Mouse (Mus musculus): ENCODE measurements around the gene Tm6sf2. TPM values are rescaled to one million over a fixed set of nuclear protein-coding genes. Genes with fewer than 3 reads are reported as not detected.

The Tm6sf2 gene
- total RNA-seq, 2 experiments from 2014 or later, result 2.3 TPM; not detected in 1

GRCm38 (mm10) chr8:70087836-70088650 is 15.3 kb downstream of the Tm6sf2 start:
- ATAC-seq (replicated peaks; ENCODE audit: low FRiP score, poor library complexity, severe bottlenecking), result no peak

GRCm38 (mm10) chr8:70089296-70089960 is 16.7 kb downstream of the Tm6sf2 start:
- no peak for ATAC-seq (replicated peaks; ENCODE audit: low FRiP score, poor library complexity, severe bottlenecking)

- no peak for ATAC-seq (replicated peaks; ENCODE audit: low FRiP score, poor library complexity, severe bottlenecking)
Measured at GRCm38 (mm10) chr8:70092786-70093185, 20.1 kb downstream of the Tm6sf2 start.

- ATAC-seq (replicated peaks; ENCODE audit: low FRiP score, poor library complexity, severe bottlenecking), result no peak
Measured at GRCm38 (mm10) chr8:70099276-70099675, 26.6 kb downstream of the Tm6sf2 start.

GRCm38 (mm10) chr8:70100241-70100640 is 27.5 kb downstream of the Tm6sf2 start:
- no peak for ATAC-seq (replicated peaks; ENCODE audit: low FRiP score, poor library complexity, severe bottlenecking)

GRCm38 (mm10) chr8:70104506-70104905 is 31.8 kb downstream of the Tm6sf2 start:
- peak; percentile 79 for ATAC-seq (replicated peaks; ENCODE audit: low FRiP score, poor library complexity, severe bottlenecking)

GRCm38 (mm10) chr8:70104922-70105321 is 32.2 kb downstream of the Tm6sf2 start:
- no peak for ATAC-seq (replicated peaks; ENCODE audit: low FRiP score, poor library complexity, severe bottlenecking)

GRCm38 (mm10) chr8:70110451-70110850 is 37.7 kb downstream of the Tm6sf2 start:
- ATAC-seq (replicated peaks; ENCODE audit: low FRiP score, poor library complexity, severe bottlenecking), result no peak

GRCm38 (mm10) chr8:70111192-70111795 is 38.6 kb downstream of the Tm6sf2 start:
- no peak for ATAC-seq (replicated peaks; ENCODE audit: low FRiP score, poor library complexity, severe bottlenecking)

- ATAC-seq (replicated peaks; ENCODE audit: low FRiP score, poor library complexity, severe bottlenecking), result no peak
Measured at GRCm38 (mm10) chr8:70112401-70113016, 39.8 kb downstream of the Tm6sf2 start.

- no peak for ATAC-seq (replicated peaks; ENCODE audit: low FRiP score, poor library complexity, severe bottlenecking)
Measured at GRCm38 (mm10) chr8:70114488-70114887, 41.8 kb downstream of the Tm6sf2 start.

GRCm38 (mm10) chr8:70114892-70115291 is 42.2 kb downstream of the Tm6sf2 start:
- ATAC-seq (replicated peaks; ENCODE audit: low FRiP score, poor library complexity, severe bottlenecking), result no peak

GRCm38 (mm10) chr8:70117611-70118010 is 44.9 kb downstream of the Tm6sf2 start:
- ATAC-seq (replicated peaks; ENCODE audit: low FRiP score, poor library complexity, severe bottlenecking), result no peak

- ATAC-seq (replicated peaks; ENCODE audit: low FRiP score, poor library complexity, severe bottlenecking), result no peak
Measured at GRCm38 (mm10) chr8:70118726-70119700, 46.3 kb downstream of the Tm6sf2 start.

GRCm38 (mm10) chr8:70120667-70121066 is 47.9 kb downstream of the Tm6sf2 start, which contains the start of gene Ncan:
Gene Ncan, minus strand, starts transcription at chr8:70120873.
- no peak for ATAC-seq (replicated peaks; ENCODE audit: low FRiP score, poor library complexity, severe bottlenecking)

GRCm38 (mm10) chr8:70122863-70123262 is 50.1 kb downstream of the Tm6sf2 start:
- 0 out of 2 replicates have a peak, but pooled peaks have one; percentile 40 for ATAC-seq (replicated peaks; ENCODE audit: low FRiP score, poor library complexity, severe bottlenecking)

GRCm38 (mm10) chr8:70124992-70125391 is 52.3 kb downstream of the Tm6sf2 start:
- no peak for ATAC-seq (replicated peaks; ENCODE audit: low FRiP score, poor library complexity, severe bottlenecking)

GRCm38 (mm10) chr8:70128435-70128834 is 55.7 kb downstream of the Tm6sf2 start:
- no peak for ATAC-seq (replicated peaks; ENCODE audit: low FRiP score, poor library complexity, severe bottlenecking)

- no peak for ATAC-seq (replicated peaks; ENCODE audit: low FRiP score, poor library complexity, severe bottlenecking)
Measured at GRCm38 (mm10) chr8:70129309-70129952, 56.7 kb downstream of the Tm6sf2 start.
